Mouse (Mus musculus): ENCODE measurements around the gene Tmem108. TPM values are rescaled to one million over a fixed set of nuclear protein-coding genes. Genes with fewer than 3 reads are reported as not detected.

Gene Tmem108
- total RNA-seq (2014; fragmentation: Nextera tagmentation) (0.74 and 1.3 TPM in 2 replicates), total RNA-seq (2017) (0.38 TPM in 1 of 2 replicates, not detected in the other)

- peak; percentile 70 for ATAC-seq (replicated peaks; ENCODE audit: low FRiP score, low TSS enrichment, poor library complexity, severe bottlenecking)
Observed at GRCm38 (mm10) chr9:103761647-103762084, at the start of gene Tmem108. Gene Tmem108, minus strand, starts transcription at chr9:103761837.

- ATAC-seq (replicated peaks; ENCODE audit: low FRiP score, low TSS enrichment, poor library complexity, severe bottlenecking): no peak
Observed at GRCm38 (mm10) chr9:103789029-103789428, 27.4 kb upstream of the Tmem108 start.

GRCm38 (mm10) chr9:103784156-103784555 is 22.5 kb upstream of the Tmem108 start:
- ATAC-seq (replicated peaks; ENCODE audit: low FRiP score, low TSS enrichment, poor library complexity, severe bottlenecking): no peak

GRCm38 (mm10) chr9:103783276-103783675 is 21.6 kb upstream of the Tmem108 start:
- no peak for ATAC-seq (replicated peaks; ENCODE audit: low FRiP score, low TSS enrichment, poor library complexity, severe bottlenecking)

GRCm38 (mm10) chr9:103782306-103782705 is 20.7 kb upstream of the Tmem108 start:
- ATAC-seq (replicated peaks; ENCODE audit: low FRiP score, low TSS enrichment, poor library complexity, severe bottlenecking): no peak

GRCm38 (mm10) chr9:103781407-103781806 is 19.8 kb upstream of the Tmem108 start:
- no peak for ATAC-seq (replicated peaks; ENCODE audit: low FRiP score, low TSS enrichment, poor library complexity, severe bottlenecking)

GRCm38 (mm10) chr9:103780598-103780997 is 19.0 kb upstream of the Tmem108 start:
- no peak for ATAC-seq (replicated peaks; ENCODE audit: low FRiP score, low TSS enrichment, poor library complexity, severe bottlenecking)

GRCm38 (mm10) chr9:103778185-103778584 is 16.5 kb upstream of the Tmem108 start:
- ATAC-seq (replicated peaks; ENCODE audit: low FRiP score, low TSS enrichment, poor library complexity, severe bottlenecking): no peak

- ATAC-seq (replicated peaks; ENCODE audit: low FRiP score, low TSS enrichment, poor library complexity, severe bottlenecking): no peak
Observed at GRCm38 (mm10) chr9:103761151-103761571, 476 bp downstream of the Tmem108 start.

GRCm38 (mm10) chr9:103760356-103760755 is 1.3 kb downstream of the Tmem108 start:
- ATAC-seq (replicated peaks; ENCODE audit: low FRiP score, low TSS enrichment, poor library complexity, severe bottlenecking): no peak

- no peak for ATAC-seq (replicated peaks; ENCODE audit: low FRiP score, low TSS enrichment, poor library complexity, severe bottlenecking)
Observed at GRCm38 (mm10) chr9:103759829-103760228, 1.8 kb downstream of the Tmem108 start.

- peak; percentile 78 for ATAC-seq (replicated peaks; ENCODE audit: low FRiP score, low TSS enrichment, poor library complexity, severe bottlenecking)
Observed at GRCm38 (mm10) chr9:103758930-103759695, 2.5 kb downstream of the Tmem108 start.

- ATAC-seq (replicated peaks; ENCODE audit: low FRiP score, low TSS enrichment, poor library complexity, severe bottlenecking): no peak
Observed at GRCm38 (mm10) chr9:103758246-103758645, 3.4 kb downstream of the Tmem108 start.

GRCm38 (mm10) chr9:103752618-103753017 is 9.0 kb downstream of the Tmem108 start:
- ATAC-seq (replicated peaks; ENCODE audit: low FRiP score, low TSS enrichment, poor library complexity, severe bottlenecking): no peak

- no peak for ATAC-seq (replicated peaks; ENCODE audit: low FRiP score, low TSS enrichment, poor library complexity, severe bottlenecking)
Observed at GRCm38 (mm10) chr9:103751568-103751967, 10.1 kb downstream of the Tmem108 start.

- no peak for ATAC-seq (replicated peaks; ENCODE audit: low FRiP score, low TSS enrichment, poor library complexity, severe bottlenecking)
Observed at GRCm38 (mm10) chr9:103750491-103750890, 11.1 kb downstream of the Tmem108 start.

GRCm38 (mm10) chr9:103746598-103746997 is 15.0 kb downstream of the Tmem108 start:
- no peak for ATAC-seq (replicated peaks; ENCODE audit: low FRiP score, low TSS enrichment, poor library complexity, severe bottlenecking)

- ATAC-seq (replicated peaks; ENCODE audit: low FRiP score, low TSS enrichment, poor library complexity, severe bottlenecking): no peak
Observed at GRCm38 (mm10) chr9:103740145-103740544, 21.5 kb downstream of the Tmem108 start.

GRCm38 (mm10) chr9:103739062-103739461 is 22.6 kb downstream of the Tmem108 start:
- no peak for ATAC-seq (replicated peaks; ENCODE audit: low FRiP score, low TSS enrichment, poor library complexity, severe bottlenecking)

- no peak for ATAC-seq (replicated peaks; ENCODE audit: low FRiP score, low TSS enrichment, poor library complexity, severe bottlenecking)
Observed at GRCm38 (mm10) chr9:103729716-103730115, 31.9 kb downstream of the Tmem108 start.

- no peak for ATAC-seq (replicated peaks; ENCODE audit: low FRiP score, low TSS enrichment, poor library complexity, severe bottlenecking)
Observed at GRCm38 (mm10) chr9:103726751-103727462, 34.7 kb downstream of the Tmem108 start.

All from megakaryocyte-erythroid progenitor cell, adult 5-6 weeks (primary cell).